Mouse (Mus musculus): ENCODE results near the gene Abat. TPM values are rescaled to one million over a fixed set of nuclear protein-coding genes. Genes with fewer than 3 reads are reported as not detected.
A peak's percentile ranks its signal among the peaks of the same experiment; 100 is the strongest.

The Abat gene
- polyA plus RNA-seq, 1 experiment from 2014 or later: 51.2 TPM

GRCm38 (mm10) chr16:8619659-8620314 is 106.6 kb downstream of the Abat start:
- Histone ChIP-seq H3K9me3 (ENCODE audit: control insufficient read depth, low read length) (no peaks in the 10 kb centered on the region), H3K27me3 (ENCODE audit: control insufficient read depth, insufficient read depth, low read length) (no peaks in the 10 kb centered on the region), H3K4me2 (ENCODE audit: low read length) (no peak overlapping the region), H3K4me1 (ENCODE audit: control insufficient read depth, insufficient read depth, low read length) (no peaks in the 10 kb centered on the region), H3K4me3 (replicated peaks; ENCODE audit: low read depth, low read length) (no peak overlapping the region), H3K9ac (replicated peaks; ENCODE audit: low read length) (no peak overlapping the region), H3K36me3 (ENCODE audit: control insufficient read depth, insufficient read depth, low read length) (peaks cover 18% of the 10 kb centered on the region; the same call in 1 of the 2 replicates), H3K27ac (replicated peaks; ENCODE audit: low read depth, low read length) (no peak overlapping the region)
- 36% methylated on average over 10 of the region's 10 CpGs for WGBS
- DNase-seq (no peak), ATAC-seq (ENCODE audit: low FRiP score, low TSS enrichment) (no peak)

- Histone ChIP-seq H3K4me3 (replicated peaks; ENCODE audit: low read depth, low read length) (no peak overlapping the region), H3K27ac (replicated peaks; ENCODE audit: low read depth, low read length) (no peak overlapping the region), H3K4me2 (ENCODE audit: low read length) (no peak overlapping the region), H3K9ac (replicated peaks; ENCODE audit: low read length) (no peak overlapping the region), H3K27me3 (ENCODE audit: control insufficient read depth, insufficient read depth, low read length) (no peaks in the 10 kb centered on the region), H3K9me3 (ENCODE audit: control insufficient read depth, low read length) (no peaks in the 10 kb centered on the region), H3K36me3 (ENCODE audit: control insufficient read depth, insufficient read depth, low read length) (peaks cover 18% of the 10 kb centered on the region; the same call in 1 of the 2 replicates), H3K4me1 (ENCODE audit: control insufficient read depth, insufficient read depth, low read length) (no peaks in the 10 kb centered on the region)
- 82% methylated on average over 16 of the region's 16 CpGs for WGBS
- DNase-seq (no peak), ATAC-seq (ENCODE audit: low FRiP score, low TSS enrichment) (no peak)
Measured at GRCm38 (mm10) chr16:8620315-8621115, 107.3 kb downstream of the Abat start.

DNA sequence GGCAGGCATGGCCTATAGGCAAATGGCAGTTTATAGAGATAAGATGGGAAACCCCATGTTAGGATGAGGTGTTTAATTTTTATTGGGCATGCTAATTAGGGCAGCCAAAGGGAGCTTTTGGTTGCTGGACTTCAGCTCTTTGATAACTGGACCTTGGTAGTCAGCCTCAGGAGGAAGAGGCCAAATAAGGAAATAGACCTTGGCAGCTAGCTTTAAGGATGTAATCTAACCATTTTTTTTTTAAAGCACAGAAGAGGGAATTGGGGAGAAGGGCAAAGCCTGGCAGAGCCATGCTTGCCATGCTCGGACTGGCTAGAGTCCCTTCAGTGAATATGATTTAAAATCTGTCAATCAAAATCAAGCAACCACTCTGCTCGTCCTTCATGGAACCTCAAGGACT is 117.2 kb downstream of the Abat start:
- Histone ChIP-seq H3K4me1 (ENCODE audit: control insufficient read depth, insufficient read depth, low read length) (no peaks in the 10 kb centered on the region), H3K4me2 (ENCODE audit: low read length) (no peak overlapping the region), H3K4me3 (replicated peaks; ENCODE audit: low read depth, low read length) (no peak overlapping the region), H3K9me3 (ENCODE audit: control insufficient read depth, low read length) (no peaks in the 10 kb centered on the region), H3K9ac (replicated peaks; ENCODE audit: low read length) (no peak overlapping the region), H3K36me3 (ENCODE audit: control insufficient read depth, insufficient read depth, low read length) (peaks cover 25% of the 10 kb centered on the region), H3K27me3 (ENCODE audit: control insufficient read depth, insufficient read depth, low read length) (no peaks in the 10 kb centered on the region), H3K27ac (replicated peaks; ENCODE audit: low read depth, low read length) (no peak overlapping the region)
- 78% methylated on average over 2 of the region's 2 CpGs for WGBS
- ATAC-seq (ENCODE audit: low FRiP score, low TSS enrichment): no peak
- DNase-seq: no peak

GRCm38 (mm10) chr16:8631428-8631827 is 118.2 kb downstream of the Abat start:
- no peaks in the 10 kb centered on the region for H3K9me3 ChIP-seq (ENCODE audit: control insufficient read depth, low read length)
- H3K9ac ChIP-seq (replicated peaks; ENCODE audit: low read length): no peak overlapping the region
- no peak overlapping the region for H3K4me3 ChIP-seq (replicated peaks; ENCODE audit: low read depth, low read length)
- no peak for ATAC-seq (ENCODE audit: low FRiP score, low TSS enrichment)
- peaks cover 31% of the 10 kb centered on the region for H3K36me3 ChIP-seq (ENCODE audit: control insufficient read depth, insufficient read depth, low read length)
- no peaks in the 10 kb centered on the region for H3K27me3 ChIP-seq (ENCODE audit: control insufficient read depth, insufficient read depth, low read length)
- peaks cover 7% of the 10 kb centered on the region for H3K4me1 ChIP-seq (ENCODE audit: control insufficient read depth, insufficient read depth, low read length)
- DNase-seq: no peak
- no peak overlapping the region for H3K4me2 ChIP-seq (ENCODE audit: low read length)
- no peak overlapping the region for H3K27ac ChIP-seq (replicated peaks; ENCODE audit: low read depth, low read length)
- WGBS: 92% methylated on average over 5 of the region's 5 CpGs

GRCm38 (mm10) chr16:8636867-8637216 is 123.6 kb downstream of the Abat start:
- Histone ChIP-seq H3K9me3 (ENCODE audit: control insufficient read depth, low read length) (no peaks in the 10 kb centered on the region), H3K4me1 (ENCODE audit: control insufficient read depth, insufficient read depth, low read length) (peaks cover 14% of the 10 kb centered on the region), H3K27me3 (ENCODE audit: control insufficient read depth, insufficient read depth, low read length) (no peaks in the 10 kb centered on the region), H3K4me3 (replicated peaks; ENCODE audit: low read depth, low read length) (peak overlapping the region; percentile 80), H3K4me2 (ENCODE audit: low read length) (peak overlapping the region; percentile 94), H3K27ac (replicated peaks; ENCODE audit: low read depth, low read length) (peak overlapping the region; percentile 78), H3K9ac (replicated peaks; ENCODE audit: low read length) (peak overlapping the region; percentile 62), H3K36me3 (ENCODE audit: control insufficient read depth, insufficient read depth, low read length) (peaks cover 39% of the 10 kb centered on the region)
- DNase-seq (no peak), ATAC-seq (ENCODE audit: low FRiP score, low TSS enrichment) (no peak)
- under 1% methylated on average over 13 of the region's 13 CpGs for WGBS

- Histone ChIP-seq H3K36me3 (ENCODE audit: control insufficient read depth, insufficient read depth, low read length) (peaks cover 33% of the 10 kb centered on the region), H3K9me3 (ENCODE audit: control insufficient read depth, low read length) (no peaks in the 10 kb centered on the region), H3K4me1 (ENCODE audit: control insufficient read depth, insufficient read depth, low read length) (peaks cover 14% of the 10 kb centered on the region), H3K27ac (replicated peaks; ENCODE audit: low read depth, low read length) (peak within 1 kb of the TSS; percentile 78), H3K4me3 (replicated peaks; ENCODE audit: low read depth, low read length) (peak within 1 kb of the TSS; percentile 80), H3K4me2 (ENCODE audit: low read length) (peak within 1 kb of the TSS; percentile 94), H3K9ac (replicated peaks; ENCODE audit: low read length) (peak within 1 kb of the TSS; percentile 62), H3K27me3 (ENCODE audit: control insufficient read depth, insufficient read depth, low read length) (no peaks in the 10 kb centered on the region)
- WGBS: under 1% methylated on average over 59 of the region's 59 CpGs
- peak; percentile 96 for DNase-seq
- ATAC-seq (ENCODE audit: low FRiP score, low TSS enrichment): peak; percentile 90
Measured at GRCm38 (mm10) chr16:8637217-8638051, 124.2 kb downstream of the Abat start, which contains the start of the genes Pmm2 and Tmem186. Gene Pmm2 (plus strand): TSS chr16:8637674. Gene Tmem186 (minus strand): TSS chr16:8637712.

- peak overlapping the region; percentile 78 for H3K27ac ChIP-seq (replicated peaks; ENCODE audit: low read depth, low read length)
- ATAC-seq (ENCODE audit: low FRiP score, low TSS enrichment): no peak
Measured at GRCm38 (mm10) chr16:8638131-8638530, 124.9 kb downstream of the Abat start.

DNA sequence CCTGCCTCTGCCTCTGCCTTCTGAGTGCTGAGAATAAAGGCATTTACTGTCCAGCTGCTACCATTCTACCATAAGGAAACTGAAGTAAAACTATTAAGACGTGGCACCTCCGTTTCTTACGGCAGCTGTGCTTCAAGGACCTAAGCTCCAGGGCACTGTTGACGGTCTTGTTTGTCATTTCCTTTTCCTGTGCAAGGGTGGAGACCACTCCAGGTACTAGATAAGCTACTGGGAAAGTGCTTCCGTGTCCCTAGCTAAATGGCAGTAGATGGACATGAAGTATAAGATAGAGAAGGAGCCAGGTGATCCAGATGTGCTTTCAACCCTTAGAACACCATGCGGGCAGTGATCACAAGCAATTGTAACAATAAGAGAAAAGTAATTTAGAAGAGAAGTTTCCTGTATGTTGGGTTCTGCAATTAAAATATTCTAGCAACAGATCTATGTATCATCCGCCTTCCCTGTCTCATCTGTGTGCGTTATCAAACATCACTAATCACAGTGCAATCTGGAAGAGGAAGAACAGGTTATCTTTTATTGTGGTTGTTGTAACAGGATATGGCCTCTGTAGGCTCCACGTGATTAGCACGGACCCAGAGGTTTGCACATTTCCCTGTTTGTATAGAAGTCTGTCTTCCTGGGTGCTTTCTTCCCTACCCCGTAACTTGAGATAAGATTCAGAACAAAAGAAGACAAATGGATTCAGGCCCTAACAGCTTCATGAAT is 126.4 kb downstream of the Abat start:
- no peak overlapping the region for H3K9ac ChIP-seq (replicated peaks; ENCODE audit: low read length)
- H3K4me1 ChIP-seq (ENCODE audit: control insufficient read depth, insufficient read depth, low read length): peaks cover 14% of the 10 kb centered on the region
- DNase-seq (no peak), ATAC-seq (ENCODE audit: low FRiP score, low TSS enrichment) (no peak)
- H3K27me3 ChIP-seq (ENCODE audit: control insufficient read depth, insufficient read depth, low read length): no peaks in the 10 kb centered on the region
- H3K27ac ChIP-seq (replicated peaks; ENCODE audit: low read depth, low read length): no peak overlapping the region
- peaks cover 42% of the 10 kb centered on the region for H3K36me3 ChIP-seq (ENCODE audit: control insufficient read depth, insufficient read depth, low read length)
- no peak overlapping the region for H3K4me3 ChIP-seq (replicated peaks; ENCODE audit: low read depth, low read length)
- H3K9me3 ChIP-seq (ENCODE audit: control insufficient read depth, low read length): no peaks in the 10 kb centered on the region
- WGBS: 94% methylated on average over 11 of the region's 11 CpGs
- no peak overlapping the region for H3K4me2 ChIP-seq (ENCODE audit: low read length)

More at GRCm38 (mm10) chr16:8638131-8638530, 124.9 kb downstream of the Abat start:
- Histone ChIP-seq H3K36me3 (ENCODE audit: control insufficient read depth, insufficient read depth, low read length) (peaks cover 38% of the 10 kb centered on the region), H3K27me3 (ENCODE audit: control insufficient read depth, insufficient read depth, low read length) (no peaks in the 10 kb centered on the region), H3K9ac (replicated peaks; ENCODE audit: low read length) (peak overlapping the region; percentile 62), H3K4me1 (ENCODE audit: control insufficient read depth, insufficient read depth, low read length) (peaks cover 14% of the 10 kb centered on the region), H3K4me3 (replicated peaks; ENCODE audit: low read depth, low read length) (peak overlapping the region; percentile 80), H3K4me2 (ENCODE audit: low read length) (peak overlapping the region; percentile 94), H3K9me3 (ENCODE audit: control insufficient read depth, low read length) (no peaks in the 10 kb centered on the region)
- WGBS: 47% methylated on average over 7 of the region's 7 CpGs
- no peak for DNase-seq

All from midbrain, embryonic 14.5 days (tissue).